Mouse (Mus musculus): ENCODE measurements at regions not wholly inside any gene's neighbourhood (a gene's known extent, or its start where the extent isn't known, plus 50 kb on each side); places are given as distances from the start of the nearest gene placed in this dataset.

- peak in 1 of 2 experiments; percentile 1 for DNase-seq (ENCODE audit: low spot score in 2 of 2)
These were observed 1228.2 kb upstream of the Cntnap5a start for GRCm38 (mm10) chr1:114456406-114456805.

GRCm38 (mm10) chr1:114496455-114496854 lies 1188.1 kb upstream of the Cntnap5a start:
- DNase-seq (ENCODE audit: low spot score in 2 of 2): peak; percentile 5 to 42

GRCm38 (mm10) chr1:114515709-114516108 lies 1168.8 kb upstream of the Cntnap5a start:
- no peak for DNase-seq (ENCODE audit: low spot score in 2 of 2)

- DNase-seq (ENCODE audit: low spot score in 2 of 2): no peak
These were observed 1164.7 kb upstream of the Cntnap5a start for GRCm38 (mm10) chr1:114519860-114520259.

- no peak for DNase-seq (ENCODE audit: low spot score in 2 of 2)
These were observed 1156.0 kb upstream of the Cntnap5a start for GRCm38 (mm10) chr1:114528545-114528944.

- no peak for DNase-seq (ENCODE audit: low spot score in 2 of 2)
These were observed 1150.7 kb upstream of the Cntnap5a start for GRCm38 (mm10) chr1:114533881-114534280.

GRCm38 (mm10) chr1:114546997-114547396 lies 1137.6 kb upstream of the Cntnap5a start:
- peak in 1 of 2 experiments; percentile 6 for DNase-seq (ENCODE audit: low spot score in 2 of 2)

- peak in 1 of 2 experiments; percentile 3 for DNase-seq (ENCODE audit: low spot score in 2 of 2)
These were observed 1131.8 kb upstream of the Cntnap5a start for GRCm38 (mm10) chr1:114552719-114553118.

- DNase-seq (ENCODE audit: low spot score in 2 of 2): no peak
These were observed 1130.1 kb upstream of the Cntnap5a start for GRCm38 (mm10) chr1:114554453-114554852.
